Mouse (Mus musculus) heart, postnatal 14 days (tissue): ENCODE measurements at regions not wholly inside any gene's neighbourhood (a gene's known extent, or its start where the extent isn't known, plus 50 kb on each side); places are given as distances from the start of the nearest gene placed in this dataset.

ENCODE experiments used
- DNase-seq, 2 experiments: peaks; one replicate each; pipeline ENCODE4 v3.0.0; 2021 to 2022
- intact Hi-C: fragments of 180-260 bp; cut with DNase I; formaldehyde crosslinking; loops from one replicate; pipeline ENCODE4 v1.15.1; 2025

DNA sequence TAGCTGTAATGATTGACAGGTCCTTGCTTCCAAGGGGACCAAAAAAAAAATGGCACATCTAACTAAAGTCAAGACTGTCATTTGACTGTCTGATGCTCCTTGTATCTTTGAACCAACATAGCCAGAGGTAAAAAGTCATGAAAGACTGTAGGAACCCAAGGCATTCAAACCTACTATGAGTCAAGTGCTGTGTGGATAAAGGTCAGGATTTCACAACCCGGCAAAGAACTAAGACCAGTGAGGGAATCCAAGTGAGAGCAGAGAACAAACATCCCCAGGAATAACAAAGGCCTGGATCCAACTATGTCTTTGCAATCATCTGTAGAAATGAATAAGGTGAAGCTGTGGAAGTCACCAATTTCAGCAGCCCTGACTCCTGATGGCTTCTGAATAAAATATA is 218.2 kb upstream of the Usp24 start:
- DNase-seq, result no peak
- intact Hi-C loops, result no loop called here

- intact Hi-C loops, result no loop called here
- no peak for DNase-seq
Measured at GRCm38 (mm10) chr4:106100211-106101025, 215.6 kb upstream of the Usp24 start.

GRCm38 (mm10) chr4:106101904-106102303 is 214.1 kb upstream of the Usp24 start:
- DNase-seq, result no peak
- intact Hi-C loops, result no loop called here

- DNase-seq, result no peak
- intact Hi-C loops, result no loop called here
Measured at GRCm38 (mm10) chr4:106102451-106102977, 213.5 kb upstream of the Usp24 start.

DNA sequence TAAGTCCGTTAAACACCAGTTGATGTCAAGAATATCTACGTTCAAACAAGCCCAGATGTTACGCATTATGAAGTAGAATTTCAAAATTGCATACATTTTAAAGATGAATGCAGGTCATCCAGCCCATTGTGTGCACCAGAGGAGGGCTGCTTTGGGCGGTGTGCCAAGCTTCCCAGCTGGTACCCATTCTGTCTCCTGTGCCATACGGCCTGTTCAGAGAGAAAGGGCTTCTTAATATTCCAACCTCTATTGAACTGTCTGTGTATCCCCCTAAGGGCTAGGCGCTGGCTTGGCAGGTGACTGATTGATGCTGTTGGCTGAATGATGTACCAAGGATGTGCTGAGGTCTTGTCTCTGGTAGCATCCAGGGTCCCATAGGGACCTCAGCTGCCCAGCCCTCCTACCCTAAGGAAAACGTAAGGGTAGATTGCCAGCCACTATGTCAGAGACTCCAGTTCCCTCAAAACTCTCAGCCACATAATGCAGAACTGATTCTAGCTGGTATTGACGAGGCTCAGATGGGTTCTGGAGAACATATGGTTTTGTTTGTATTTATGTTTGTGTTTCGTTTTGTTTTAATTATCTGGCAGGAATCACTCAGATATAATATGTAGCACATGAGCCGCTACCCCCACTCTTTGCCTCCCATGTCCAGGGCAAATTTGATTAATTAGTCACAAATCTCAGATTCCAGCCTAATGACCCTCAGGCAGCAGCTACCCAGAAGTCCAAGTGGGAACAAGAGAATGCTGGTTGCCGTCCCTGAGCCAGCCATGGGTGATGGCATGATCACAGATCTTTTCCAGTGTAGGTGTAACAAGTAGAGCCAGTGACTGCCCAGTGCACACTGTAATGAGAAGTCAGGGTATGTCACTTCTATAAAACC is 212.0 kb upstream of the Usp24 start:
- no peak for DNase-seq
- intact Hi-C loops, result no loop called here

DNA sequence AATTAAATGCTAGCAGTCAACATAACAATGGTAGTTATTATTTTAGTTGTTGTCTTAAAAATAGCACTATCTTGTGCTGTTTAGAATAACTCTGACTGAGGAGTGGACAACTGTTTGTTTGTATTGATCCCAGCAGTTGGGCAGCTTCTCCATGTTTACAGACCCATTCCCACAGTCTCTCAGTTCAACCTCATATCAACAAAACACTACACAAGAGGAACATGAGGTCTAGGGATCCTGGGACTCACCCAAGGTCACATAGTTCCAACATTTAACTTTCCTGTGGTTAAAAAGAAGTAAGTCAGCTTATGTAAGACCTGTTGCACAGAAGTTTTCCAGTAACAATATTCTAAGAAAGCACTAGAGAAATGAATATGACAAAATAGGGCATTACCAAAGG is 203.0 kb upstream of the Usp24 start:
- DNase-seq, result no peak
- intact Hi-C loops, result no loop called here

DNA sequence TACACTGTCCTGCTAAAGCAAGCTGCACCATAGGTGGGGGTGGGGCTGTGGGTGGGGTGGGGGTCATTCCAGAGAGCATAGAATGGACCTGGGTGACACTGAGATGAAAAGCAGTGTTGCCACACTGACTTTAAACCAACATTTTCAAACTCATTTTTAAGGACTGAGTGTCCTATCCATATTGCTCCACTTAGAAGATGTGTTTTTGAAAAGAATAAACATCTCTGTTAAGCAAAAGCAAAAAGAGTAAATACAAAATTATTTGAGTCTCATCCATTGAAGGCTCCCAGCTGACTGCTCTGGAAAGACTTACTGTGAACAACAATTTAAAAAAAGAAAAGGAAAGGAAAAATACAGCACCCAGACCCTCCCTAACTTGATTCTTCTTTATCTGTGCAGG is 202.3 kb upstream of the Usp24 start:
- no peak for DNase-seq
- intact Hi-C loops, result no loop called here

- DNase-seq, result no peak
- intact Hi-C loops, result no loop called here
Measured at GRCm38 (mm10) chr4:106116611-106117010, 199.4 kb upstream of the Usp24 start.

GRCm38 (mm10) chr4:106121306-106121705 is 194.7 kb upstream of the Usp24 start:
- no peak for DNase-seq
- intact Hi-C loops, result no loop called here

- peak; percentile 20 to 23 for DNase-seq
- intact Hi-C loops, result no loop called here
Measured at GRCm38 (mm10) chr4:106123038-106123654, 192.9 kb upstream of the Usp24 start.

DNA sequence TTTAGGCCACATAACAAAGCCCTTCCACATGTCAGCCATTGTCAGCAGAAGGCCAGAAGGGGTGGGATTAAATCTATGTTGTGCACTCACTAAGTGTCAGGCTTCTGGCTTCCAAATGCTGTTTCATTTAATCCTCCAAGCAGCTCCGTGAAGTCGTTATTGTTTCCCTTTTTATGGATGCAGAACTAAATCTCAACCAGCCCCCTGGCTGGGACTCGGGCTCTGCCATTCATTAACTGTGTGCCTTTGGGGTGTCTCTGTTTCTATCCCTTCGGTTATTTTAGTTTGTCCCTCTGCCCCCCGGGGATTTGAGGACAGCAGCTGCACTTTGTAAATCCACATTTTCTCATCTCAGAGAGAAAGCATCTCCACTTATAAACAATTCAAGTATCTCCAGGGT is 188.8 kb upstream of the Usp24 start:
- intact Hi-C loops, result no loop called here
- DNase-seq, result no peak

GRCm38 (mm10) chr4:106127641-106128040 is 188.4 kb upstream of the Usp24 start:
- DNase-seq, result peak; percentile 11 to 31
- intact Hi-C loops, result no loop called here

GRCm38 (mm10) chr4:106129327-106129726 is 186.7 kb upstream of the Usp24 start:
- no peak for DNase-seq
- intact Hi-C loops, result no loop called here

DNA sequence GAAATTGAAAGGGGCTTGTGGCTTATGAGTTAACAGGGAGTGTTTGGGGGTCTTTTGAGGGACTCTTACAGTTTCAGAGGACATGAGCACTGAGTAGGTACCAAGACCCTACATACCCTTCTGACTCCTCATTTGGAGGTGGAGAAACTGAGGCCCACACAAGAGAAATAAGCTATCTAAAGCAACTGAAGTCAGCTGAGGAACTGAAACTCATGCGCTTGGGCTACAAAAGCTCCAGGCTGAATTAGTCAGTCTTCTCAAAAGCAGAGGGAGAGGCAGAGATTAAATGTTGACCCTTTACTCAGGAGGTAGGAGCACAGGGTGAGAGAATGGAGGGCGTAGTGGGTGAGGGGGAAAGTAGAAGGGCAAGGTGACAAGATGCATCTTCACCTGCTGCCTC is 186.2 kb upstream of the Usp24 start:
- DNase-seq, result no peak
- intact Hi-C loops, result no loop called here

GRCm38 (mm10) chr4:106133746-106134730 is 182.0 kb upstream of the Usp24 start:
- no peak for DNase-seq

GRCm38 (mm10) chr4:106142741-106143140 is 173.3 kb upstream of the Usp24 start:
- intact Hi-C loops, result no loop called here
- DNase-seq, result no peak

More at GRCm38 (mm10) chr4:106133746-106134730, 182.0 kb upstream of the Usp24 start:
- intact Hi-C loops, result no loop called here

- intact Hi-C loops, result no loop called here
- no peak for DNase-seq
Measured at GRCm38 (mm10) chr4:106144351-106145116, 171.5 kb upstream of the Usp24 start.

GRCm38 (mm10) chr4:106146919-106147460 is 169.0 kb upstream of the Usp24 start:
- intact Hi-C loops, result no loop called here

DNA sequence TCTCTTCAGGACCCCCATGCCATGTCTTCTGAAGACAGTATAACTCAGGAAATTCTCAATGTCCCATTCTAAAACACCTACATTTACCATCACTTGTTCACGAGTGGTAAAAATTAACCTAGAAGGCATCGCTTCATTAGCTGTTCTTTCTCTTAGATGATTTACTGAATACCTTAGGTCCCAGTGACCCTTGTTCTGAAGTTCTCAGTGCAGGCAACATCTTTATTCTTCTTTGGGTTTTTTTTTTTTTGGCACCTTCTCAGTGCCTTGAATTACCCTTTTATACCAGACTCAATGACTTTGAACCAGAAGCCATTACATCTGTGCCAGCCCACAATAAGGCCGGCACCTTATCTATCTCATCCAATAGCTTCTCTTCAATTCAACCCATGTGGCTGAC is 167.1 kb upstream of the Usp24 start:
- intact Hi-C loops, result no loop called here
- no peak for DNase-seq

More at GRCm38 (mm10) chr4:106146919-106147460, 169.0 kb upstream of the Usp24 start:
- no peak for DNase-seq
